Mouse (Mus musculus): ENCODE results near the gene Kcnj2.

Gene Kcnj2

DNA sequence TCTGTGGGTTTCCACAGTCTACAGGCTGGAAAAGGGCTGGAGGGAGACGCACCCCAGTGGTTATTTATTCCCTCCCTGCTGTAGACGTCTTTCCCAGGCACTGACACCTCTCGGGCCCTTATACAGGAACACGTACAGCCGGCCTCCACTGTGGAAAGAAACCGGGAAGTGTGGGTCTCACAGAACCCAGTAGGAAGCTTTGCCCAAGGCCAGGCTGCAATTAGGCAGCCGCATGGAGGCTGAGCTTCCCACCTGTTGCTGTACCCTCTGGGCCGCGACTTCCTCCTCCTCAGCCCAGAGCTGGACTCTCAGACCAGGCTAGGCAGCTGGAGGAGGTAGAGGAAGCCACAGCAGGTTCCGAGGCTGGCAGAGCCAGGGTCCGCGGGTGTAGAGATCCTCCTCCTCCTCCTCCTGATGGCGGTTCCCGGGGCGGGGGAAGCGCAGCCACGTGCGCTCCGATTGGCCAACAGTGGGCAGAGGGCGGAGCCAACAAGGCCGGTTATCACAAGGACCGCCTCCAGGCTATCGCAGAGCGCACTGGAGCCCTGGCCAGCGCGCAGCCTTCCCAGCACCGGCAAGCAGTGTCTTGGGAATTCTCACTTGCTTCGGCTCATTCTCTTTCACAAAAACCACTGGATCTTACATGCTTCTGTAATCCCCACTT lies at the start of gene Kcnj2:
TSS of gene Kcnj2 (plus strand) at position 530 of the 664 bp plus-strand sequence.
- no peak for DNase-seq (ENCODE audit: low read depth)

DNA sequence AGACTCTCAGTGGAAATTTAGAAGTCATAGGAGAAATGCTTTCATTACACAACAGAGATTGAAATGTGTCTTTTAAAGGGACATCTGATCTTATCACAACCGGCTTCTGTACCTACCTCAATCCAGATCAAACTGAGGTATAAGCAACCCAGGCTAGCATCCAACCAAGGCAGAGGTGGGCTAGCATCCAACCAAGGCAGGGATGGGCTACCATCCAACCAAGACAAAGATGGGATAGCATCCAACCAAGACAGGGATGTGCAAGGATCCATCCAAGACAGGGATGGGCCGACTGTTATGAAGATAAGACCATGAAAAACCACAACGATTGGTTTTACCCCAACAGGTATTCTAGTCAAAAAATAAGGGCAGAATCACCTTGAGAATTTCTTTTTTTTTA lies 49.8 kb upstream of the Kcnj2 start:
- DNase-seq (ENCODE audit: low read depth) = no peak

DNA sequence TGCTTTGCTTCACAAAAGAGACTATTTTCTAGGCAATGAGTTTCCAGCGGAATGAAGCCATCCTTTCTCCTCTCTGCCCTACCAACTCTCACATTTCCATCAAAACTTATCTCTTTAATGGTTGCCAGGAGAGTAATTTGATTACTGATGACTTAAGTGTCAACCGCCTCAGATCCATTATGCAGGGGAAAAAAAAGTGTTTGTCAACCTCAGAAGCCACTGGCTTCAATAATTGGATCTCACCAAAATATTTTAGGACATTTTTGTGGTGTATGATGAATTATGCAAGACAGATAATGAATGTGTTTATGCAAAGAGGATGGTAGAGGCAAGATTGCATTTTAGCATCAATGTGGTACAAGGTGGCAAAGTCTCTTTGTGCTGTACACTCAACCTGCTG lies 45.8 kb upstream of the Kcnj2 start:
- DNase-seq (ENCODE audit: low read depth) = no peak

DNA sequence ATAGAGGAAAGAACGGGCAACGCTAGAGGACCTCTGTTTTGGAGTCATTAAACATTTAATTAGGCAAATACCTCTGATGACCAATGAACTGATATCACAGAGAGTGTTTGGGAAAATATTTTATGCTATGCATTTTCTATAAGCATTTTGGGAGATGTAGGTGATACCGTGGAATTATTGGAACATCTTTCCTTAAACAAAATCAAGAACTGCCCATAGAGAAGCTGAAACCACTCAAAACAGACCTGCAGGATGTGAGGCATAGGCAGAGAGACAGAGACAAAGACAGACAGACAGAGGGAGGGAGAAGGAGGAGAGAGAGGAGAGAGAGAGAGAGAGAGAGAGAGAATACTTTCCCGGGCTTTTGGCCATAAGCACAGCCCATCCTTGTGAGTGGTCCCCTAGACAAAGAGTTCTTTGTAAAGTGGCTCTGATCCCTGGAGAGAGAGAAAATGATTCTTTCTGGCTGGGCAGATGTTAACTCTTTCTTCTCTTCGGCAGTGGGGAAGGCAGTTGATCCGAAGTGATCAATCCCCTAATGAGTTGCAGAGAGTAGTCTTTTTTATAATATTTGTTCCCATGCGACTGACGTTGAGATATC lies 43.2 kb upstream of the Kcnj2 start:
- no peak for DNase-seq (ENCODE audit: low read depth)

DNA sequence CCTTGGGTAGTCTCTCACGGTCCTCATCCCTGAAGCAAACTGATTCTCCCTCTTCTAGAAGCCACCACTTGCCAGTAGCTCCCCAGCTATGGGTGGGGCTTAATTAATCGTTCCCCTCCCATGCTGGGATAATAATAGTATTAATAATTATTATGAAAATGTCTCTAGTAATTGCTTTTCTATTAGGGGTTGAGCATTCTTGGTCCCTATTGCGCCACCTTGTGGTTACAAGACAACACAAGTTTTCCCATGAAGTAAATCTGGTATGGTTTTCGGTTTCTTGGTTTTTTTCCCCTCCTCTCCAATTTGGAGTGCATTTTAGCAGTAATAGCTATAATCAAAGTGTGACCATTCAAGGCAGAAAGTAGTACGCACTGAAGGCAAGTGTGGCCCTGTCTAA lies 23.8 kb upstream of the Kcnj2 start:
- peak; percentile 45 for DNase-seq (ENCODE audit: low read depth)

DNA sequence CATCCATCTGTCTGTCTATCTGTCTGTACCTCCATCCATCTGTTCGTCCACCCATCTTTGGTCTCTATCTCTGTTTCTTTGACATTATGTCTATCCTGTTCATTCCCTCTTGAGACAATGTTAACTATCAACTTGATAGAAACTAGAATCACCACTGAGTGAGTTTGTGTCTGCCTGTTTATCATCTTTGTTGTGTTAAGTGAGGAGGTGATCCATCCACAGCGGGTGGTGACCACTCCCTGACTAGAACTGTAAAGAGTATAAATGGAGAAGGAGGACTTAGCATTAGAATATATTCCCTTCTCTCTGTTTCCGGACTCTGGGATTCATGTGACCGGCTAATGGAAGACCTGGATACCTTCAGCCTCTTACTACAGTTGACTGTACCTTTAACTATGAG lies 22.7 kb upstream of the Kcnj2 start:
- no peak for DNase-seq (ENCODE audit: low read depth)

DNA sequence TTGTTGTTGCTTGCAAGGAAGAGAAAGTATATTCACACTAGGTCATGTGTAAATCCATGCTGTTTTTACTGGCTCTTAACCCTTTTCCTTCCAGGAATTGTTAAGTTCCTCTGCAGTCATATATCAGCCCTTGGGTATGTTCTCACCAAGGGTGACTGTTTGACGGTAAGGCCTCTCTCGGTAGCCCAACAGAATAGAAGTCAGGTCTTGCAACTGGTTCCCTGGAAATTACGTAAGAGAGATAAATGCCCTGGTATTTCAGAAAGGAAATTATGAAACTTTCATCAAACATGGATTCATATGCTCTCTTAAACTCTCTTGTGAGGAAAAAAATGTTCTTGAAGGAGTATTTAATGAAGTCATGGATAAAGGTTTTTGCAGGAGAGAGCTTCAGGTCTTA lies 11.7 kb upstream of the Kcnj2 start:
- no peak for DNase-seq (ENCODE audit: low read depth)

DNA sequence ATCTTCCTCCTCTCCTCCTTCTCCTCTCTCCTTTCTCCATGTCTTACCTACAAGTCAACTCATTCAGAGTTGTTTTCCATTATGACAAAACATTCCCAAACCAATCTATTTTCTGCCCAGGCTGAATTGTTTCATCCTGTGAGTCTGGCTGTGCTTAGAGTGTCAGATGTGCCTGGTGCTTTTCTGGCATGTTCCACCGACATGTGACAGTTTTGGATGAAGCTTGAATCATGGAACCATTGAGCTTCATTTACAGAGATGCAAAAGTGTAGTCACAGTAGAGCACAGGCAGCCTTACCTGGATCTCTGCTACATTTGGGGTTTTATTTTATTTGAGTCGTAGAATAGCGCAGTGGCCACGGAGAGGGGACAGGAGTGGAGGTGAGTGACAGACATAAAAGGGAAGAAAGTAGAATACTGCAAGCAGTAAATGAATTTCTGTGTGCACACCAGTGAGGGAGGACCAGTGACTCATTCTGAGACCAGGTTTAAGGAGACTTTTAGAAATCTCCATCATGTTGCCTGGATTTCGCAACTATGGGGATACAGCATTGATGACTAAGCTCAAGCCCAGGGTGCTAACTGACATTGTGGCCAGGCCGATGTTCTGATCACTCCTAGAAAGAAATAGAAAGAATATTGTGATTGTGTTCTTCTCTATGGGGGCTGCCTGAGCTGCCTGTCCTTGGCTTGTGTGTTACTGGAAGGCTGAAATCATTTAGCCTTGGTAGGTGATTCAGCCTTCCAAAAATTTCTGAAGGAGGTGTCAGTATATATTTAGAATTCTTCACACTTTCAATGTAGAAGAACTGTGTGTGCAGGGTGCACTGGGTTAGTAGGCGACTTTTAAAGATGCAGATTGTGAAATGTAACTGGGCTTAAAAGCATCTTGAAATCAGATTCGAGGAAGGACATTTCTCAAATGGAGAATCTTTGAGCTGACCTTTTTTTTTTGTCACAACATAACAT lies 10.8 kb upstream of the Kcnj2 start:
- DNase-seq (ENCODE audit: low read depth) = no peak

DNA sequence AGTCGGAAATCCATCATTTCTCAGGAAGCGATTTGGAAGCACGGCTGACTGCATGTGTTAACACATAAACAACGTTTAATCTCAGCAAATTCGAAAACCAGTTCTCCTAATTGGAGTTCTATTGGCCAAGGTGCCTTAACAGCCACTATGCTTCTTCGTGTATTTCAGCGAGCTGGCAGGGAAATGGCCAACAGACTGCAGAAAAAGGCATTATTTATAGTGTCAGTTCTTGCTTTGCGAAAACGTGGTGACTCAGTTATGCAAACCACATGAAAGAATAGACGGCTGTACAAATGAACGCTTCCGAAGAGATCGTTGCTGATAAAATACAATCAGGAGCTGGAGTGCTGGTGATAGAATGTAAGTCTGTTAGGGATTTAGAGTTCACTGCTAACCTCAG lies 9.9 kb upstream of the Kcnj2 start:
- no peak for DNase-seq (ENCODE audit: low read depth)

DNA sequence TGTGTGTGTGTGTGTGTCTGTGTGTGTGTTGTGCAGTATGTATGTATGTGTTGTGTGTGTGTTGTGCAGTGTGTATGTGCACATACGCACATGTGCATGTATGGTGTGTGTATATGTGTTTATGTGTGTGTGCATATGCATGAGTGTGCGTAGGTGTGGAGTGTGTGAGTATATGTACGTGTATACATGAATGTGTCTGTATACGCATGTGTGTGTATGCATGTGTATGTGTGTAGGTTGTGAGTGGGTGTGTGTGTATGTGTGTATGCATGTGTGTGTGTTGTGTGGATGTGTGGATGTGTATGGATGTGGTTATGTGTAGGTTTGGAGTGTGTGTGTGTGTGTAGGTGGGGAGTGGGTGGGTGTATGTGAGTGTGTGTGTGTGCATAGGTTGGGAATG lies 8.5 kb upstream of the Kcnj2 start:
- no peak for DNase-seq (ENCODE audit: low read depth)

DNA sequence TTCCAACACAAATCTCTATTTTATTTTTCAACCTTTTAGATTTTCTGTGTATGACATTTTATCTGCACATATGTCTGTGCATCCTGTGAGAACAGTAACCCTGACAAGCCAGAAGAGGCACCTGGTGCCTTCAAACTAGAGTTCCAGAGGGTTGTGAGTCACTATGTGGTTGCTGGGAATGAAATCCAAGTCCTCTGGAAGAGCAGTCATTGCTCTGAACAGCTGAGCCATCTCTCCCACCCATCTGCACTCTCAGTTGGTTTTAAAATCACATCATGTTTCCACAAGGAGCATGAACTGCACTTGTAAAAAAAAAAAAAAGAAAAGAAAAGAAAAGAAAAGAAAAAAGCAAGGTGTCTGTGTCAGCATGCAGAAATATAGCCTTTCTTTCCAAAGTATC lies 6.5 kb upstream of the Kcnj2 start:
- no peak for DNase-seq (ENCODE audit: low read depth)

DNA sequence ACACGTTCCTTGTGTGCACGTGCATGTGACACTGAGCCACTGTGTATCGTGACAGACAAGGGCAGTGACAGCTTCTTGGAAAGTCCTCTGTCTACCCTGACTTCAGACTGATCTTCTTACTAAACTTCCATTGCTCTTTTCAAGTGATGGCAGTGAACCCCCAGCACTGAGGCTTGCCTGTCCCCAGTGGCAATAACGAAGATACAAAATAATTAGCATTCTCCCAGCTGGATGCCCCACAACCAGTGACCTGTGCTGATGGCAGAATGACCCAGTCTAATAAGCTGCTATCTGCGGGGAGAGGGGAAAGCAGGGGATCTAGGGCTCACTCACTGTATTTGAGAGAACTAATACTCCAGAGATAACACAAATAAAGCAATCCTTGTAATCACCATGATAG lies 5.7 kb upstream of the Kcnj2 start:
- no peak for DNase-seq (ENCODE audit: low read depth)

DNA sequence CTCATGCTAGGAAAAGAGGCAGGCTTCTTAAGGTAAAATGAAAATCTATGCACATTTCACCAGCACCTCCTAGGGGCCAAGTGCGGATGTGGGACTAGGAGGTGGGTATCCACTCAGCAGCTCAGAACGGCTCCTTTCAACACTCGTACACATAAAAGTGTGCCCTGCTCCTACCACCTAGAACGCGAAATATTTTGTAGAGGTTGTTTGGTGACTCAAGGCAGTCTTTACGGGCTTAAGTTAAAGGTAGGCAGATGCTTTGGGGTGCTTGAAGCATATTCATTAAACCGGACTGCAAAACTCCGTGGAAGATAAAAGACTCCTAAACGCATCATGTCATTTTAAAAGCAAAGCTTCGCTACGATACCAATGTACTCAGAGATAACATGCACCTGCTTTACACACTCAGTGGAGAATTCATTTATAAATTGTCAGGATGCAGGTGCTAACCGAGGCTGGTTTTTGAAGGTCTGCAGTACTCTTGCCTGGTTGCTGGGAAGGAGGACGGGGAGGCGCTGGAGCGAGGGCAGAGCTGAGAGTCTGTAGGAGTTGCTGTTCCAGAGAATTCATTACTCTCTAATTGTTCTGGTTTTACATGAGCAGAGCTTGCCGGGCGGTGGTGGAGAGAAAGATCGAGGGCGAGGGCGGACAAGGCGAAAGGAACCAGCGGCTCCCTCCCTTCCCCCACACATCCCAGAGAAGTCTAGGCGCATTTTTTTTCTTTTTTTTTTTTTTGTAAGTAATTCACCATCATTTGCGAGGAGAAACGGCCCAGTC lies 1.0 kb upstream of the Kcnj2 start:
- DNase-seq (ENCODE audit: low read depth) = peak; percentile 13

DNA sequence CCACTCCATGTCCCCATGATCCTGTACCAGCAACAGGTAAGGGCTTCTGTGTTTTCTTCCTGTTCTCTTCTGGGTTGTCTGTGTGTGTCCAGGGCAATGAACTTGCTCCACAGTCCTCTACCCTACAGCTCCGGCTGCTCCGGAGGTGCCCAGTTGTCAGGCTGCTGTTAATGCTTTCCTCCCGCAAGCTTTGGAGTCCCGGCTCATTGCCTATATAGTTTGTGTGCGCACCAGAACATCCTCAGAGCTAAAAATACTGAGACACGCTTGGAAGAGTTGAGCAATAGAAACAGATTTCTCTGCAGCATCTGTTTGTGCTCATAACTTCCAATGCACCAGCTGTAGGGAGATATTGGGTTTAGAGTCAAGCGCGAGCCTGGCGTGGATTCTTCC lies 331 bp downstream of the Kcnj2 start:
- no peak for DNase-seq (ENCODE audit: low read depth)

DNA sequence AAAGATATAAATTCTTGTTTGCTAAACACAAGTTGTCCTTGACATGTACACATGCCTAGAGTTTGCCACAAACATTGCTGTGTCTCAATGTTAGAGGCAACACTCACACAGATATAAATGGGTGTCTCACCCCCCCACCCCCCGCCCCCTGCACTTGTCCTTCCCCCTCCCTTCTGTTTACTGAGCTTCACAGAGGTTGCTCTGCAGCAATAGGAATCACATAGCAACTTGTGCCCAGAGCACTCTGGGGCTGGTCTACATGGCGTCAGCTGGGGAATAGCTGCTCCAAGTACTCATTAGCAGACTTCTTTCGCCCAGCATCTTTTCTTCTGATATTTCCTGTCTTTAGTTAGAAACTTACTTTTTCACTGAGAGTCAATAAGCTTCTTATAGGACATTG lies 1.8 kb downstream of the Kcnj2 start:
- no peak for DNase-seq (ENCODE audit: low read depth)

DNA sequence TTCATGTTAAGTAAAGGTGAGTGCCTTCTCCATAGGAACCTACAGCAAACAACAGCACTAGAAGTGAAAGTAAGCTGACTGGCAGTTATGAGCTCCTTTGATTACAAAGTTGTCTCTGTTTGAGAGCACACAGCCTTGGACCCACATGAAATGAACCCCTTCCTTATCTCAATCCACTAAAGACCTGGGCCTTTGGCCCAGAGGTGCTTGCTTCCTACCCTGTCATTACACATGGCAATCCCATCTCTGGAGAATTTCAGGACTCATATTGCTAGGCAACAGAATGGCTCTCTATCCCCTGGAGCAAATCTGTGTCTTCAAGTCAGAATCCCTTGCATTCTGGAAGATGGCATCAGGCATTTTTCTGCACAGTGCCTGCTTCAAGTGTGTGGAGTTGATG lies 4.5 kb downstream of the Kcnj2 start:
- DNase-seq (ENCODE audit: low read depth) = no peak

DNA sequence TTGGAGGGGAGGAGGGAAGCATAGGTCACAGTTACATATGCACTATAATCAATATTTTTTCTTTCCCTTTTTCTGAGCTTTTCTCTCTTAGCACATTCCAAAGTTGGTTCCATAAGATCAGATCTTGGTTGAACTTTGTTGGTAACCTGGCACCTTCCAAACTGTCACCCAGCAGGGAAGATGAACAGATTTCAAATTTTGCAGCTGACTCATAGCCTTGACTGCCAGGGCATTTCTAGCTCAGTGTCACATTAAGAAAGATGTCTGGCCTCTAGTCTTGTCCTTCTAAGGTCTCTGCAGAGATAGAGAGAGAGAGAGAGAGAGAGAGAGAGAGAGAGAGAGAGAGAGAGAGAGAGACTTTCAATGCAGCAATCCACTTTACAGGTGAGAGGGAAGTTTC lies 8.2 kb downstream of the Kcnj2 start:
- DNase-seq (ENCODE audit: low read depth) = no peak

DNA sequence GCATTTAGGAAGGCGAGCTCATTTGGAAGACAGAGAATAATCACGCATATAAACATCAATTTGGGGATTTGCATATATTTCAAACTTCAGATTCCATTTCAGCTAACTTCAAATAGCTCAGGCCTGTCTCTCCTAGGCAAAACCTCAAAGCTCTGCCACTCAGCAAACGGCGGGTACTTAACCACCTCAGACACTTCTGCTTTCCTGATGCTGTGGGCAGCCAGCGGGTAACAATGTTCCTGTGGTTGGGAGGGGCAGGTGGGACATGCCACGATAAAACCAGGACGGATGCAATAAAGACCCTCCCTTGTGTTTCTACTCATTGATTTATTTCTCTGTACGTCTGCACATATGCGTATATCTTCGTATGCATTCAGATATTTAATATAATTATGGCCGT lies 12.1 kb downstream of the Kcnj2 start:
- no peak for DNase-seq (ENCODE audit: low read depth)

DNA sequence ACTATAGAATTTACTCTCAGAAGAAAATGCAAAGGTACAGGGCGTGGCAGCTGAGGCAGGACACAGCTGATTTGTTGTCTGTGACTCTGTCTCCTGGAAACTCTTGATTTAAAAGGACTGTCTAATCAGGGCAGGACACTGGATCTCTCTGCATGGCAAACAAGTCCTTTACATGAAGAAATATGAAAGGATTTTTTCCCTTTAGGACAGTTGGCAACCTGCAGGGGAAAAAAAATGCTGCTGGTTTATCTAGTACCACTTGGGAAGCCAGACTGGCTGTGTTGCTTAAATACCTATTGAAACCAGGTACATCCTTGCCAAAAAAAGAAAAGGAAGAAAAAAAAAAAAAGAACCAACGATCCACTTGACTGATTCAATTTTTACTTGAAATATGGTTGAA lies 17.0 kb downstream of the Kcnj2 start:
- DNase-seq (ENCODE audit: low read depth) = no peak

DNA sequence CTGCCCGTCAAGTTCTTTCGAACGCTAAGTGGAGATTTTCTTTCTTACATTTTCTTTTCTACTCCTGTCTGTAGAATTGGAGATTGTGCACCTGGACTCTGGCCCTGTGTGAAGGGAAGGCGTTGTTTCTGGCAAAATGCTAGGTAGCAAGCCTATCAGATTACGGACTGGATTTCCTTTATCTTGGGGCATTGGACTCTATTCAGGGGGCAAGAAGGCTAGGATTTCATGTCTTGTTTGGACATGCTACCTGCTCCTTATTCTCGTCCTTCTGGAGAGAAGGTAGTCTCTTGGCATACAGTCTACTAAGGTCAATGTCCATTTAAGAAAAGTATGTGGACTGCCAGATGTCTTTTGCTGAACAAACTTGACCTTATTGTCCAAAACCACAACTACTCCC lies 21.0 kb downstream of the Kcnj2 start:
- no peak for DNase-seq (ENCODE audit: low read depth)

DNA sequence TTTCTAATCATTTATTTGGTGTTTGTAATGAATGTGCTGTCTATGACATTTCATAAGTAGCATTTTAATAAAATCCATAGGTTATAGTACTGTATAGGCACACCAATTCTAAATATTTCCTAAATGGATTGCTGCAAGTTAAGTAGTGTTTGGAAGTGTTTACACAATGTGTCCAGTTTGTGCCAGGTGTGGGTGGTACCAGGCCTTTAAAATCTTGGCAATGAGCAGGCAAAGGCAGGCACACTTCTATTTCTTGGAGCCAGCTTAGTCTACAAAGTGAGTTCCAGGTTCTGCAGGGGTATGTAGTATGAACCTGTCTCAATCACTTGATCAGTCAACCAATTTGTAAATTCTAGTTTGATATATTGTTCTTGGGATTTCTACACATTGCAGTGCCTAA lies 22.3 kb downstream of the Kcnj2 start:
- DNase-seq (ENCODE audit: low read depth) = no peak

DNA sequence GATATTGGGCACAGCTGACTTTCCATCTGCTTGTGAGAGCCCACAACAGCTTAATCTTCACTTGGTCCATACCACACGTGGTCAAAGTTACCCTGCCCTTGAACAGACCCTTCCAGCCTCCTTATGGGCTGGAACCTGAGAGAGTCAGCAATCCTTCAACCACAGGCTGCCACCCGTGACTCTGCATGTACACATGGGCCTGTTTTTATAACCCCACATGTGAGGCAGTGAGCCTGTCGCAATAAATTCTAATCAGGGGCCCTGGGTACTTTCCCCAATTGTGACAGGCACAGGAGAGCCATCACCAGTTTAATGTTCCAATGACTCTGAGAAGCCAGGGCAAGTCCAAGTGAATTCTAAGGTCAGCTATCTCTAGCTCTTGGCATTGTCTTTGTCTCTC lies 22.8 kb downstream of the Kcnj2 start:
- no peak for DNase-seq (ENCODE audit: low read depth)
